Mouse (Mus musculus): ENCODE measurements around the gene Olfr5.

- TF ChIP-seq CTCF (IDR thresholded peaks at IDR 0.05; ENCODE audit: borderline replicate concordance, extremely low read depth, insufficient read depth, insufficient read length) (peak; percentile 27; the same call in 1 of the 2 replicates), POLR2A (IDR thresholded peaks at IDR 0.05; ENCODE audit: borderline replicate concordance, extremely low read depth, insufficient read depth, insufficient read length, poor library complexity, severe bottlenecking) (no peak)
Measured at GRCm38 (mm10) chr7:6429381-6429780, 57.4 kb downstream of the Olfr5 start.

Measured in brain, embryonic 14.5 days (tissue).